Mouse (Mus musculus): ENCODE results near the gene Il9r.

Gene Il9r

GRCm38 (mm10) chr11:32198256-32198955, 1.7 kb downstream of the Il9r start:
- no peak for DNase-seq (ENCODE audit: low spot score in 2 of 2)

- no peak for DNase-seq (ENCODE audit: low spot score in 2 of 2)
Measured at GRCm38 (mm10) chr11:32197766-32198165, 2.3 kb downstream of the Il9r start.

GRCm38 (mm10) chr11:32196727-32197126, 3.4 kb downstream of the Il9r start:
- no peak for DNase-seq (ENCODE audit: low spot score in 2 of 2)

- no peak for DNase-seq (ENCODE audit: low spot score in 2 of 2)
Measured at GRCm38 (mm10) chr11:32195867-32196540, 4.1 kb downstream of the Il9r start.

- no peak for DNase-seq (ENCODE audit: low spot score in 2 of 2)
Measured at GRCm38 (mm10) chr11:32194626-32195025, 5.5 kb downstream of the Il9r start.

GRCm38 (mm10) chr11:32194086-32194485, 6.0 kb downstream of the Il9r start:
- DNase-seq (ENCODE audit: low spot score in 2 of 2) = no peak

GRCm38 (mm10) chr11:32193156-32193555, 6.9 kb downstream of the Il9r start:
- no peak for DNase-seq (ENCODE audit: low spot score in 2 of 2)

- no peak for DNase-seq (ENCODE audit: low spot score in 2 of 2)
Measured at GRCm38 (mm10) chr11:32190603-32191110, 9.4 kb downstream of the Il9r start.

GRCm38 (mm10) chr11:32190119-32190518, 10.0 kb downstream of the Il9r start:
- DNase-seq (ENCODE audit: low spot score in 2 of 2) = no peak

- DNase-seq (ENCODE audit: low spot score in 2 of 2) = no peak
Measured at GRCm38 (mm10) chr11:32189434-32189833, 10.6 kb downstream of the Il9r start.

- DNase-seq (ENCODE audit: low spot score in 2 of 2) = no peak
Measured at GRCm38 (mm10) chr11:32188881-32189280, 11.2 kb downstream of the Il9r start.

GRCm38 (mm10) chr11:32187256-32187655, 12.8 kb downstream of the Il9r start:
- no peak for DNase-seq (ENCODE audit: low spot score in 2 of 2)

- no peak for DNase-seq (ENCODE audit: low spot score in 2 of 2)
Measured at GRCm38 (mm10) chr11:32186031-32186430, 14.0 kb downstream of the Il9r start.

- no peak for DNase-seq (ENCODE audit: low spot score in 2 of 2)
Measured at GRCm38 (mm10) chr11:32184469-32184868, 15.6 kb downstream of the Il9r start.

GRCm38 (mm10) chr11:32181973-32182868, 17.9 kb downstream of the Il9r start:
- peak; percentile 42 to 76 for DNase-seq (ENCODE audit: low spot score in 2 of 2)

- DNase-seq (ENCODE audit: low spot score in 2 of 2) = no peak
Measured at GRCm38 (mm10) chr11:32181246-32181645, 18.8 kb downstream of the Il9r start.

- DNase-seq (ENCODE audit: low spot score in 2 of 2) = no peak
Measured at GRCm38 (mm10) chr11:32178506-32178905, 21.6 kb downstream of the Il9r start.

- no peak for DNase-seq (ENCODE audit: low spot score in 2 of 2)
Measured at GRCm38 (mm10) chr11:32166683-32167082, 33.4 kb downstream of the Il9r start.

GRCm38 (mm10) chr11:32161922-32162804, 37.9 kb downstream of the Il9r start:
- no peak for DNase-seq (ENCODE audit: low spot score in 2 of 2)

- DNase-seq (ENCODE audit: low spot score in 2 of 2) = no peak
Measured at GRCm38 (mm10) chr11:32161500-32161899, 38.6 kb downstream of the Il9r start.

- DNase-seq (ENCODE audit: low spot score in 2 of 2) = no peak
Measured at GRCm38 (mm10) chr11:32160341-32160740, 39.7 kb downstream of the Il9r start.

Measured in heart, adult 9 months (tissue).